ENCODE assay signal across 12 mouse cellular contexts in genomic region chr6:51078353-51078966, GRCm38 (mm10).
DNase-seq lines count a peak whose midpoint lies in the region; ATAC-seq and TF ChIP-seq lines count a peak whose summit lies in the region.
"Had no signal": no experiment of that assay in that cellular context is flagged by ENCODE, and none has a peak within 500 bp of the region (broad histone marks: within the 10 kb centered on the region; RNA-seq: fewer than 3 reads in every experiment).

No protein-coding gene starts in this region.

- no peaks in the 10 kb centered on the region for H3K9me3 ChIP-seq in intestine, embryonic 14.5 days (ENCODE audit: control insufficient read depth, low read length)
- H3K9me3 ChIP-seq in intestine, embryonic 16.5 days (ENCODE audit: control insufficient read depth, low read length): no peaks in the 10 kb centered on the region
- no peaks in the 10 kb centered on the region for H3K9me3 ChIP-seq in forebrain, embryonic 11.5 days (ENCODE audit: control insufficient read depth, low read length)
- H3K9me3 ChIP-seq in hindbrain, embryonic 11.5 days (ENCODE audit: control insufficient read depth, low read length): no peaks in the 10 kb centered on the region
- no peaks in the 10 kb centered on the region for H3K9me3 ChIP-seq in midbrain, embryonic 16.5 days (replicated peaks; ENCODE audit: control insufficient read depth, low read length, poor library complexity, severe bottlenecking)
- H3K9me3 ChIP-seq in intestine, postnatal 0 days (ENCODE audit: control insufficient read depth): no peaks in the 10 kb centered on the region
- H3K9me3 ChIP-seq: stomach, embryonic 15.5 days had no signal

- 64% methylated on average over 11 of the region's 11 CpGs for WGBS in intestine, embryonic 14.5 days
- WGBS in intestine, embryonic 16.5 days: 70% methylated on average over 11 of the region's 11 CpGs
- 79% methylated on average over 11 of the region's 11 CpGs for WGBS in forebrain, embryonic 11.5 days
- WGBS in hindbrain, embryonic 11.5 days: 63% methylated on average over 11 of the region's 11 CpGs
- WGBS in midbrain, embryonic 16.5 days: 67% methylated on average over 11 of the region's 11 CpGs
- 74% methylated on average over 11 of the region's 11 CpGs for WGBS in intestine, postnatal 0 days

- H3K27me3 ChIP-seq in intestine, embryonic 14.5 days (replicated peaks; ENCODE audit: control insufficient read depth, insufficient read depth, low read length): no peaks in the 10 kb centered on the region
- no peaks in the 10 kb centered on the region for H3K27me3 ChIP-seq in intestine, embryonic 16.5 days (replicated peaks; ENCODE audit: control insufficient read depth, insufficient read depth, low read length)
- no peaks in the 10 kb centered on the region for H3K27me3 ChIP-seq in forebrain, embryonic 11.5 days (ENCODE audit: control insufficient read depth, insufficient read depth, low read length)
- H3K27me3 ChIP-seq in hindbrain, embryonic 11.5 days (ENCODE audit: control insufficient read depth, insufficient read depth, low read length): no peaks in the 10 kb centered on the region
- no peaks in the 10 kb centered on the region for H3K27me3 ChIP-seq in midbrain, embryonic 16.5 days (ENCODE audit: control insufficient read depth, insufficient read depth, low read depth, low read length)
- no peaks in the 10 kb centered on the region for H3K27me3 ChIP-seq in intestine, postnatal 0 days (replicated peaks; ENCODE audit: control insufficient read depth, insufficient read depth, low read length)
- H3K27me3 ChIP-seq: stomach, embryonic 15.5 days had no signal

- peak overlapping the region; percentile 12; the same call in 1 of the 2 replicates for H3K27ac ChIP-seq in intestine, embryonic 14.5 days (ENCODE audit: low read depth)
- no peak overlapping the region for H3K27ac ChIP-seq in intestine, embryonic 16.5 days (ENCODE audit: low read length)
- H3K27ac ChIP-seq in forebrain, embryonic 11.5 days (ENCODE audit: low read depth, low read length): peak overlapping the region; percentile 92
- peak overlapping the region; percentile 78 for H3K27ac ChIP-seq in hindbrain, embryonic 11.5 days (ENCODE audit: low read depth, low read length)
- H3K27ac ChIP-seq in midbrain, embryonic 16.5 days (ENCODE audit: low read length): peak overlapping the region; percentile 43
- no peak overlapping the region for H3K27ac ChIP-seq in intestine, postnatal 0 days (ENCODE audit: low read depth, low read length)
- H3K27ac ChIP-seq: layer of hippocampus, adult 2 months; stomach, embryonic 15.5 days had no signal

- no peak overlapping the region for H3K9ac ChIP-seq in intestine, embryonic 14.5 days (ENCODE audit: low read length)
- no peak overlapping the region for H3K9ac ChIP-seq in intestine, embryonic 16.5 days (ENCODE audit: low read depth, low read length)
- H3K9ac ChIP-seq in forebrain, embryonic 11.5 days (ENCODE audit: low read length): peak overlapping the region; percentile 21; the same call in 1 of the 2 replicates
- no peak overlapping the region for H3K9ac ChIP-seq in hindbrain, embryonic 11.5 days (ENCODE audit: low read depth, low read length)
- no peak overlapping the region for H3K9ac ChIP-seq in midbrain, embryonic 16.5 days (ENCODE audit: low read depth, low read length)
- no peak overlapping the region for H3K9ac ChIP-seq in intestine, postnatal 0 days (ENCODE audit: low read depth, low read length)
- H3K9ac ChIP-seq: stomach, embryonic 15.5 days had no signal

- no peak overlapping the region for H3K4me3 ChIP-seq in intestine, embryonic 14.5 days (ENCODE audit: low read depth, low read length)
- no peak overlapping the region for H3K4me3 ChIP-seq in intestine, embryonic 16.5 days (ENCODE audit: low read length)
- no peak overlapping the region for H3K4me3 ChIP-seq in forebrain, embryonic 11.5 days (ENCODE audit: low read depth, low read length)
- no peak overlapping the region for H3K4me3 ChIP-seq in hindbrain, embryonic 11.5 days (ENCODE audit: low read depth, low read length)
- no peak overlapping the region for H3K4me3 ChIP-seq in midbrain, embryonic 16.5 days (ENCODE audit: low read depth, low read length)
- no peak overlapping the region for H3K4me3 ChIP-seq in intestine, postnatal 0 days (ENCODE audit: low read depth, low read length)
- H3K4me3 ChIP-seq: layer of hippocampus, adult 2 months; stomach, embryonic 15.5 days had no signal

- no peak for DNase-seq in intestine, embryonic 14.5 days (ENCODE audit: low spot score)
- DNase-seq in forebrain, embryonic 11.5 days (ENCODE audit: low spot score): no peak
- no peak for DNase-seq in hindbrain, embryonic 11.5 days (ENCODE audit: low spot score)
- DNase-seq in adrenal gland, adult 18-20 months (ENCODE audit: low spot score in 2 of 2): no peak
- no peak for DNase-seq in thymus, postnatal 4 days
- DNase-seq: gastrocnemius, postnatal 36 days had no signal

- TF ChIP-seq CTCF in intestine, postnatal 0 days (IDR thresholded peaks at IDR 0.05; ENCODE audit: low read depth): no peak

- ATAC-seq in intestine, embryonic 14.5 days (replicated peaks; ENCODE audit: low FRiP score, low TSS enrichment, low read depth): no peak
- ATAC-seq in intestine, embryonic 16.5 days: no peak
- ATAC-seq in forebrain, embryonic 11.5 days (replicated peaks; ENCODE audit: low FRiP score): no peak
- ATAC-seq in hindbrain, embryonic 11.5 days (ENCODE audit: low FRiP score): no peak
- no peak for ATAC-seq in midbrain, embryonic 16.5 days
- ATAC-seq in intestine, postnatal 0 days: no peak
- ATAC-seq: activated CD4-positive, CD25-positive, alpha-beta regulatory T cell, adult 4 months had no signal

- peaks cover 12% of the 10 kb centered on the region for H3K4me1 ChIP-seq in intestine, embryonic 14.5 days (replicated peaks; ENCODE audit: control insufficient read depth, insufficient read depth, low read length)
- H3K4me1 ChIP-seq in intestine, embryonic 16.5 days (ENCODE audit: control insufficient read depth, insufficient read depth, low read length): no peaks in the 10 kb centered on the region
- H3K4me1 ChIP-seq in forebrain, embryonic 11.5 days (replicated peaks; ENCODE audit: control insufficient read depth, insufficient read depth, low read length): peaks cover 23% of the 10 kb centered on the region
- H3K4me1 ChIP-seq in hindbrain, embryonic 11.5 days (replicated peaks; ENCODE audit: control insufficient read depth, insufficient read depth, low read length): peaks cover 10% of the 10 kb centered on the region; the same call in 1 of the 2 replicates
- H3K4me1 ChIP-seq in midbrain, embryonic 16.5 days (ENCODE audit: control insufficient read depth, insufficient read depth, low read length): peaks cover 12% of the 10 kb centered on the region
- H3K4me1 ChIP-seq in intestine, postnatal 0 days (replicated peaks; ENCODE audit: control insufficient read depth, insufficient read depth, low read length): no peaks in the 10 kb centered on the region; the same call in 1 of the 2 replicates

- no peaks in the 10 kb centered on the region for H3K36me3 ChIP-seq in intestine, embryonic 14.5 days (ENCODE audit: control insufficient read depth, insufficient read depth, low read length)
- H3K36me3 ChIP-seq in intestine, embryonic 16.5 days (ENCODE audit: control insufficient read depth, insufficient read depth, low read length): no peaks in the 10 kb centered on the region
- no peaks in the 10 kb centered on the region for H3K36me3 ChIP-seq in forebrain, embryonic 11.5 days (ENCODE audit: control insufficient read depth, insufficient read depth, low read length)
- H3K36me3 ChIP-seq in hindbrain, embryonic 11.5 days (ENCODE audit: control insufficient read depth, insufficient read depth, low read length): no peaks in the 10 kb centered on the region
- H3K36me3 ChIP-seq in midbrain, embryonic 16.5 days (ENCODE audit: control insufficient read depth, insufficient read depth, low read length): no peaks in the 10 kb centered on the region
- H3K36me3 ChIP-seq in intestine, postnatal 0 days (ENCODE audit: control insufficient read depth, insufficient read depth): no peaks in the 10 kb centered on the region
- H3K36me3 ChIP-seq: stomach, embryonic 15.5 days had no signal

- H3K4me2 ChIP-seq in intestine, embryonic 14.5 days (ENCODE audit: low read length): no peak overlapping the region
- H3K4me2 ChIP-seq in intestine, embryonic 16.5 days (ENCODE audit: low read depth, low read length): no peak overlapping the region
- H3K4me2 ChIP-seq in forebrain, embryonic 11.5 days (ENCODE audit: low read depth, low read length, severe bottlenecking): no peak overlapping the region
- no peak overlapping the region for H3K4me2 ChIP-seq in hindbrain, embryonic 11.5 days (replicated peaks; ENCODE audit: low read depth, low read length)
- H3K4me2 ChIP-seq in midbrain, embryonic 16.5 days (ENCODE audit: low read length): no peak overlapping the region
- H3K4me2 ChIP-seq in intestine, postnatal 0 days (replicated peaks; ENCODE audit: low read depth): no peak overlapping the region
- H3K4me2 ChIP-seq: stomach, embryonic 15.5 days had no signal

Comparison
In these comparisons a context has a peak if more than half of its experiments do, and no peak if none do; other contexts are left out.
1. H3K27ac ChIP-seq: peak in intestine, embryonic 14.5 days (single experiment), forebrain, embryonic 11.5 days (single experiment), hindbrain, embryonic 11.5 days (single experiment) and midbrain, embryonic 16.5 days (single experiment); none in intestine, embryonic 16.5 days (single experiment) and intestine, postnatal 0 days (single experiment).